Mouse (Mus musculus) hindbrain, embryonic 10.5 days (tissue): ENCODE data around the gene Fbxo42. TPM values are rescaled to one million over a fixed set of nuclear protein-coding genes. Genes with fewer than 3 reads are reported as not detected.

Experiments
- DNase-seq: peaks from one replicate; pipeline ENCODE4 v3.0.0-alpha.2; 2017; ENCODE audit warnings: low spot score
- H3K27ac ChIP-seq: fragments of 300-500 bp; sonication (generic); 2 replicates; pipeline ENCODE4 v1.5.1; 2016; ENCODE audit warnings: mild to moderate bottlenecking, moderate library complexity
- H3K27me3 ChIP-seq: fragments of 300-500 bp; sonication (generic); 2 replicates; pipeline ENCODE4 v1.6.1; 2016; ENCODE audit warnings: mild to moderate bottlenecking; ENCODE audit not compliant: poor library complexity, insufficient read depth, severe bottlenecking
- H3K36me3 ChIP-seq: fragments of 300-500 bp; sonication (generic); 2 replicates; pipeline ENCODE4 v1.6.1; 2016; ENCODE audit warnings: mild to moderate bottlenecking, moderate library complexity
- H3K4me1 ChIP-seq: fragments of 300-500 bp; sonication (generic); replicated peaks from 2 replicates; pipeline ENCODE4 v1.6.1; 2016; ENCODE audit warnings: mild to moderate bottlenecking
- H3K4me3 ChIP-seq: fragments of 300-500 bp; sonication (generic); 2 replicates; pipeline ENCODE4 v1.5.1; 2016; ENCODE audit warnings: mild to moderate bottlenecking, moderate library complexity
- H3K9me3 ChIP-seq: fragments of 300-500 bp; sonication (generic); 2 replicates; pipeline ENCODE4 v1.6.1; 2016; ENCODE audit warnings: mild to moderate bottlenecking, moderate library complexity
- WGBS: fragments of 180-500 bp; shearing (Covaris S2); methylation state at CpG from one replicate; pipeline ENCODE4 v1.1.7; 2016; 5-methylcytosine and 5-hydroxymethylcytosine counted together
- polyA plus RNA-seq: library from polyadenylated mRNA; unstranded; fragments of >200 nt; fragmentation: Nextera tagmentation; extraction: Ambion mirVana; gene quantifications from 2 replicates; pipeline ENCODE4 v1.2.1, GENCODE M21; 2016

Gene Fbxo42
- polyA plus RNA-seq, 1 experiment from 2014 or later: 24.5 TPM

DNA sequence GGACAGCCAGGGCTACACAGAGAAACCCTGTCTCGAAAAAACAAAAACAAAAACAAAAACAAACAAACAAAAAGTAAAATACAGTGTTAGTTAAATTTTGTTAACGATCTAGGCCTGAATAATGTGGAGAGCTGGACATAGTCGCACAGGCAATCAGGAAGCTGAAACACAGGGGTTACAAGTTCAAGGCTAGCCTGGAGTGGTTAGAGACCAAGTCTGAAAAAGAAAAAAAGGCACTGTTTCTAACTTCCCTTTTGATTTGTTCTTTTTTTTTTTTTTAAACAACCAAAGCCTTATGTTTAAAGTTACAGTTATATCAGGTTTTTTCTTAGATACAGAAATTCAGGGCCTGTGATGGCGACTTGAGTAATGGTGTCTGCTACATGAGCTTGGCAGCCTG lies 12.5 kb downstream of the Fbxo42 start:
- Histone ChIP-seq H3K36me3 (peaks cover 25% of the 10 kb centered on the region), H3K27me3 (no peaks in the 10 kb centered on the region), H3K4me1 (peaks cover 19% of the 10 kb centered on the region), H3K27ac (no peak overlapping the region), H3K4me3 (no peak overlapping the region), H3K9me3 (peaks cover 12% of the 10 kb centered on the region; the same call in 1 of the 2 replicates)
- WGBS: 91% methylated on average over 4 of the region's 4 CpGs
- DNase-seq: no peak

DNA sequence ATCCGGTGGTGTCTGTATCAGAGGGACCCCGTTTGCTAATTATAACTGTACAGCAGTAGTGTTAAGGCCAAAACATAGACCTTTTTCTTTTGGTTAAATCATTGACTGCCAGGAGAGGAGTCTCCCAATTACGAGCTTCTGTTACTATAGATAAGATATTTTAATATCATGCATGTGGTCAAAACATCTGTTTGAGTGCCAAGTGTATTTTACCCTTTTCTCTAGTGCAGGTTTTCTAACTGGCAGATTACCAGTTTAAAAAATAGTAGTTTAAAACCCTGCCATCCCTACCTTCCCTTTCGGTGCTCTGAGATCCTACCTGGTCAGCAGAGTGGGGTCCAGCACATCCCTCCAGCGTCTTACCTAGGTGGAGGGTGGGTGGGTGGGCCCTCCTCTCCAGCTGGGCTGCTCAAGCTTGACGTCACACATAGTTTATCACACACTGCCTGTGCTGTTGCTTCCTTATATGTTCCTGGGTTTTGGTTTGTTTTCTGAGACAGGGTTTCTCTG lies 14.0 kb downstream of the Fbxo42 start:
- peaks cover 18% of the 10 kb centered on the region for H3K4me1 ChIP-seq
- no peaks in the 10 kb centered on the region for H3K27me3 ChIP-seq
- H3K27ac ChIP-seq: no peak overlapping the region
- peaks cover 34% of the 10 kb centered on the region for H3K36me3 ChIP-seq
- no peak for DNase-seq
- H3K9me3 ChIP-seq: peaks cover 15% of the 10 kb centered on the region; the same call in 1 of the 2 replicates
- WGBS: 91% methylated on average over 6 of the region's 6 CpGs
- no peak overlapping the region for H3K4me3 ChIP-seq

GRCm38 (mm10) chr4:141163729-141164128 lies 16.0 kb downstream of the Fbxo42 start:
- H3K9me3 ChIP-seq: peaks cover 17% of the 10 kb centered on the region; the same call in 1 of the 2 replicates
- no peaks in the 10 kb centered on the region for H3K27me3 ChIP-seq
- H3K4me1 ChIP-seq: peaks cover 11% of the 10 kb centered on the region
- H3K4me3 ChIP-seq: no peak overlapping the region
- DNase-seq: no peak
- WGBS: 94% methylated on average over 5 of the region's 5 CpGs
- H3K36me3 ChIP-seq: peaks cover 48% of the 10 kb centered on the region
- no peak overlapping the region for H3K27ac ChIP-seq

DNA sequence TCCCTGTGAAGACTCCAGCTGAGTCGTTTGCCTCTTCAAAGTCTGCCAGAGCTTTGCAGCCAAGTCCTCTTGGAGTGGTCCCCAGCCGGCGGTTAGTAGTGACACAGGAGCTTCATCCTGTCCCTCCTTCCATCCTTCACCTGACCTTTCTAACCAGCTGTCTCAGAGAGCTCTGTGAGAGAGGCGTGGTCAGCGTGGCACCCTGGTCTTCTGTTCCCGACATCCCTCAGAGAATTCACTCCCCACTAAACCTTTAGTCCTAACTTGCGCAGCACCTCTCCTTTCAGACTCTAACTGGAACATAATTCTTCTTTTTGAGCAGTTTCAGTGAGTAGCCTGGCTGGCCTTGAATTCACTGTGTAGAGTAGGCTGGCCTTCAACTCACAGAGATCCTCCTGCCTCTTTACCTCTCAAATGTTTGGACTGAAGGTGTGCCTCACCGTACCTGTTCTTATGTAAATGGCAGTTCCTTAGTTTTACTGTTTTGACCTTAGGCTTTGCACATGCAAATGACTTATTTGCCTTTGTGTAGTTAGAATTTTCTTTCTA lies 18.1 kb downstream of the Fbxo42 start:
- H3K27ac ChIP-seq: no peak overlapping the region
- H3K27me3 ChIP-seq: no peaks in the 10 kb centered on the region
- H3K36me3 ChIP-seq: peaks cover 68% of the 10 kb centered on the region
- H3K9me3 ChIP-seq: peaks cover 17% of the 10 kb centered on the region; the same call in 1 of the 2 replicates
- no peak for DNase-seq
- WGBS: 82% methylated on average over 8 of the region's 8 CpGs
- H3K4me3 ChIP-seq: no peak overlapping the region
- H3K4me1 ChIP-seq: no peaks in the 10 kb centered on the region

- Histone ChIP-seq H3K27ac (no peak overlapping the region), H3K36me3 (peaks cover 79% of the 10 kb centered on the region), H3K4me3 (no peak overlapping the region), H3K9me3 (peaks cover 17% of the 10 kb centered on the region; the same call in 1 of the 2 replicates), H3K4me1 (no peaks in the 10 kb centered on the region), H3K27me3 (no peaks in the 10 kb centered on the region)
- no peak for DNase-seq
- WGBS: 97% methylated on average over 3 of the region's 3 CpGs
Measured at GRCm38 (mm10) chr4:141167156-141167555, 19.4 kb downstream of the Fbxo42 start.

DNA sequence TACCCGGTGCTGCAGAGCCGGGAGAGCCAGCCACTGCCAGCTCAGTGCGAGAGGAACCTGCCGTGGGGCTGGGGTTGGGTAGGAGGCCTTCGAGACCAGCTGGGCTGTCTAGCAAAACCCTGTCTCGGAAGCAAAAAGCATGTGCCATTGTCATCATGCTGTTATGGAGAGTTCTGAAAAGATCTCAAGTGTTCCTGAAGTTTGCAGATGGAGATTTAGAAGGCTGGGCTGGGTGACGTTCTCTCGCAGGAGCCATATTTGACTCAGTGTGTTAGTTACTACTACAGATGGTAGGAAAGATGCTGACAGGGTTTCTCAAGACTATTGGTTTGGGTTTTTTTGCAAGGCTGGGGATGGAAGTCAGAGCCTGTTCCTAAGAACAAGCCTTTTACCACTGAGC lies 24.4 kb downstream of the Fbxo42 start:
- Histone ChIP-seq H3K4me3 (no peak overlapping the region), H3K9me3 (no peaks in the 10 kb centered on the region), H3K27ac (no peak overlapping the region), H3K4me1 (peaks cover 5% of the 10 kb centered on the region), H3K36me3 (peaks cover 77% of the 10 kb centered on the region), H3K27me3 (no peaks in the 10 kb centered on the region)
- 94% methylated on average over 8 of the region's 8 CpGs for WGBS
- no peak for DNase-seq

DNA sequence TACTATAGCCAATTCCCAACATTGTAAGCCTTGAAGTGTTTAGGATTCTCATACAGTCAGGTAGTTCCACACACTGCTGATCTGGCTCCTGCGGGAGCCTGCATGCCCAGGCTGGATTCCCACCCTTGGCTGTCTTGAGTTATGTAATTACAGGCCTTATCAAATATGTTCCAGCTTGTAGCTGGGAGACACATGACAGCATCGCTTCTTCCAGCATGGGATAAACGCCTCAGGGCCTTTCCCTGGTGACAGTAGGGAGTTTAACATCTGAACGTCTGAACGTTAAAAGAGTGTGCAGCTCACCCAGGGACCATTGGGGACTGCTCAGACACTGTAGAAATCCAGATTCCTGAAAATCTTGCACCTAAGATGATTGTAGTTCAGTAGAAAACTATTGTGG lies 28.1 kb downstream of the Fbxo42 start:
- no peak overlapping the region for H3K4me3 ChIP-seq
- 85% methylated on average over 5 of the region's 5 CpGs for WGBS
- peaks cover 9% of the 10 kb centered on the region for H3K4me1 ChIP-seq
- H3K27ac ChIP-seq: no peak overlapping the region
- H3K9me3 ChIP-seq: no peaks in the 10 kb centered on the region
- H3K36me3 ChIP-seq: peaks cover 75% of the 10 kb centered on the region
- no peaks in the 10 kb centered on the region for H3K27me3 ChIP-seq
- DNase-seq: no peak

GRCm38 (mm10) chr4:141176328-141176838 lies 28.7 kb downstream of the Fbxo42 start:
- peaks cover 9% of the 10 kb centered on the region for H3K4me1 ChIP-seq
- H3K36me3 ChIP-seq: peaks cover 75% of the 10 kb centered on the region
- DNase-seq: no peak
- no peak overlapping the region for H3K27ac ChIP-seq
- 92% methylated on average over 10 of the region's 10 CpGs for WGBS
- no peak overlapping the region for H3K4me3 ChIP-seq
- no peaks in the 10 kb centered on the region for H3K27me3 ChIP-seq
- no peaks in the 10 kb centered on the region for H3K9me3 ChIP-seq

- 83% methylated on average over 4 of the region's 4 CpGs for WGBS
Measured at GRCm38 (mm10) chr4:141178500-141178899, 30.8 kb downstream of the Fbxo42 start.

DNA sequence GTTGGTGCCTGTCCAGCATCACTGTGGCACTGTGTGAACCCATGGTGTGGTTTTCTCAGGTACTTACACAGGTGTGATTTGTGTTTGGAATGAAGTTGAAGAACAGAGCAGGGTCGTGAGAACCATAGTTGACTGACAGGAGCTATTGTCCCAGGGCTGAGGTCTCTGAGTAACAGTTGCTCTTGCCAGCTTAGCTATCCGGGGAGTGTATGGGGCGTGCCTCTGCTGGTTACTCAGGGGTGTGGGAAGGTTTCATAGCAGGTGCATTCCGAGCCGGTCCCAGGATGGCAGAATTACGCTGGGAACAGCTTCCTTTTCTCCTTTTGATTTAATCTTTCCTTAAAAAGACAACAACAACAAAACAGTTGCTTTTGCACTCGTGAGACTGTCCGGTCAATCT lies 33.1 kb downstream of the Fbxo42 start:
- 87% methylated on average over 8 of the region's 8 CpGs for WGBS
- peaks cover 9% of the 10 kb centered on the region for H3K4me1 ChIP-seq
- H3K27ac ChIP-seq: no peak overlapping the region
- no peak overlapping the region for H3K4me3 ChIP-seq
- DNase-seq: no peak
- H3K9me3 ChIP-seq: no peaks in the 10 kb centered on the region
- H3K36me3 ChIP-seq: peaks cover 81% of the 10 kb centered on the region
- H3K27me3 ChIP-seq: no peaks in the 10 kb centered on the region

More at GRCm38 (mm10) chr4:141178500-141178899, 30.8 kb downstream of the Fbxo42 start:
- Histone ChIP-seq H3K4me1 (peaks cover 9% of the 10 kb centered on the region), H3K9me3 (no peaks in the 10 kb centered on the region), H3K4me3 (no peak overlapping the region), H3K36me3 (peaks cover 80% of the 10 kb centered on the region), H3K27me3 (no peaks in the 10 kb centered on the region), H3K27ac (no peak overlapping the region)
- no peak for DNase-seq

DNA sequence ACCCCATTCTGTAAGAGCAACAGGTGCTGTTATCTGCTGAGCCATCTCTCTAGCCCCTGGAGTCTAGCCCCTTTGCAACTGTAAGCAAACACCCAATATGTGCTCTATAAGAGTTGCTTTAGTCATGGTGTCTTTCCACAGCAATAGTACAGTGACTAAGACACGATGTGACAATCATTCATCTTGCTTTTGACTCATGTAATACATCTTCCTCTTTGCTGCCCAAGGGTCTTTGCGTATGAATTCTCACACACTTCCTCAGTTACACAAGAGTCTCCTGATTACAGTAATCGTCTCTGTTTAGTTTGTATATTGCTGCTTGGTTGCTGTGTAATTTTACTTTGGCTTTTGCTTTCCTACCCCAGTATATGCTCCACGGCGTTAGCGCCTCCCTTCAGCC lies 34.3 kb downstream of the Fbxo42 start:
- Histone ChIP-seq H3K27ac (no peak overlapping the region), H3K9me3 (no peaks in the 10 kb centered on the region), H3K36me3 (peaks cover 70% of the 10 kb centered on the region), H3K4me1 (peaks cover 21% of the 10 kb centered on the region), H3K4me3 (no peak overlapping the region), H3K27me3 (no peaks in the 10 kb centered on the region)
- no peak for DNase-seq
- whole genome bisulfite sequencing: 95% methylated on average over 6 of the region's 6 CpGs

DNA sequence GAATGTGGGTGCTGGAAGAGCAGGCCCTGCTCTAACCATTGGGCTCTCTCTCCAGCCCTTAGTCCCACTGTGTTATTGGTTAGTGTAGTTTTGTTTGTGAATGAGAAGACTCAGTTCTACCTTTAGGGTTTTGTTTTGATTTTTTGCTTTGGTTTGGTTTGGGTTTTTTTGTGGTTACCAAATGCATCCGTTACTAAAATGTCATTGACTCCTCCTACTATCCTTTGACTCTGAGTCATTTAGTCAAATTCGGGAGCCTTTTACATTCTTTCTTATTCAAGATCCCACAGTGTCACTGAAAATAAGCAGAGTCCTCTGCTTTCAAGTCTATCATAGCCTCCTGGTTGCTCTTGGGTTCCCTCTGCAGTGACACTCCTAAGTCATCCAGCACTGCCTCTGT lies 36.2 kb downstream of the Fbxo42 start:
- H3K9me3 ChIP-seq: no peaks in the 10 kb centered on the region
- peaks cover 24% of the 10 kb centered on the region for H3K4me1 ChIP-seq
- H3K36me3 ChIP-seq: peaks cover 59% of the 10 kb centered on the region
- no peak overlapping the region for H3K4me3 ChIP-seq
- H3K27me3 ChIP-seq: no peaks in the 10 kb centered on the region
- DNase-seq: no peak
- no peak overlapping the region for H3K27ac ChIP-seq
- 94% methylated on average over 2 of the region's 2 CpGs for WGBS

DNA sequence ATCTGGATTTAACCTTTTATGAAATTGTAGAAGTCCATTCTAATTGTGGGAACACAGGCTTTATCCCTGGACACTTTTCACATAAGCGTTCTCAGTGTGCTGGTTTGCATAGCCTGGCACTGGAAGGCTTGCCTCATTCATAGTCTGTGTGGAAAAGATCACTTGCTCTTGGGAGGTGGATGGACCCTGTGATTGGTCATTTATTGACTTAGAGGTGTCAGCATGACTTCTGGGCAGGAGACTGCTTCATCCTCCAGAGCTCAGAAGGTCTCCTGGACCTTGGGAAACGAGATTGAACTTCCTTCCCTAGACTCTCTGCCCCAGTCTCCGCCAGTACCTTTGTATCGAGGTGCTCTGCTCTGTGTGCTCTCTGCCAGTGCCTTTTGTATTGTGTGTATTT lies 36.7 kb downstream of the Fbxo42 start:
- Histone ChIP-seq H3K36me3 (peaks cover 57% of the 10 kb centered on the region), H3K27ac (no peak overlapping the region), H3K27me3 (no peaks in the 10 kb centered on the region), H3K9me3 (no peaks in the 10 kb centered on the region), H3K4me3 (no peak overlapping the region), H3K4me1 (peaks cover 24% of the 10 kb centered on the region)
- WGBS: 96% methylated on average over 4 of the region's 4 CpGs
- DNase-seq: no peak
